Mouse (Mus musculus) retina, postnatal 7 days (tissue): ENCODE results near the gene Wdr54.

ENCODE experiments used
- DNase-seq: peaks from one replicate; pipeline ENCODE4 v3.0.0-alpha.2; 2012; ENCODE audit warnings: low read depth, low spot score

Gene Wdr54

GRCm38 (mm10) chr6:83107566-83108400 lies 48.4 kb downstream of the Wdr54 start:
- peak; percentile 48 for DNase-seq

DNA sequence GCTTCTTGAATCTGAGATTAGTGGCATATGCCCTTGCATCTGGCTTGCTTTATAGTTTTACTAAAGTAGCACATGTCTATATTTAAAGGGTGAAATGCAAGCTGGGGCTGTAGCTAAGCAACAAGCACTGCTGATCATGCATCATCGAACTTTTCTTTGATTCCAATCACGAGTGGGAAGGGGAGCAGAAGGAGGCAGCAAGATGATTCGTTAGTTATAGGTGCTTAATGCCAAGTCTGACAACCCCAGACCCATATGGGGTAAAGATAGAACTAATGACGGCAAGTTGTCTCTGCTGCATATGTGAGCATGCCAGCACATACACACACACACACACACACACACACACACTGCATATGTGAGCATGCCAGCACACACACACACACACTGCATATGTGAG lies 52.0 kb downstream of the Wdr54 start:
- DNase-seq = no peak

DNA sequence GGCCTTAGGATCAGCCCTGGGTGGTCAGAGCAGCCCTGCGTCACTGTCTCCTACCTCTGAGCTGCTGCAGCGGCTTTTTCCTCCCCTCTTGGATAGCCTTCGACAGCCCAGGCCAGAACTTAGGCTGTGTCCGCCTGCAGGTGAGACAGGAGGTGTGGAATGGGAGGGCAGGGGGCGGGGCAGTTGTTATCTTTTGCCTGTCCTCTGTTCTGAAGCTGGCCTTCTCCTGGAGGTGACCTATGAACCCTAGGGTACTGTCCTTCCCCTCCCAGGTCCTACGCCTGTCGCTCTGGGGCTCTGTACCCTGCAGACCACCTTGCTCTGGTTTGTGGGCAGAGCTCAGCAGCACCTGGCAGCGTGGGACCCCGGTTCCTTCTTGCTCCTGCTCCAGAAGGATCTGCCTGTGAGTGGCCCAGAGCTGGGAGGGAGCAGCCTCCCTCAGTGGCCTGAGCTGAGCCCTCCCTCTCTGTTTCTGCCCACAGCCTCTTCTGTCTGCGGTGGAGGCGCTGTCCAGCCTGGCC lies 53.0 kb downstream of the Wdr54 start:
- no peak for DNase-seq

DNA sequence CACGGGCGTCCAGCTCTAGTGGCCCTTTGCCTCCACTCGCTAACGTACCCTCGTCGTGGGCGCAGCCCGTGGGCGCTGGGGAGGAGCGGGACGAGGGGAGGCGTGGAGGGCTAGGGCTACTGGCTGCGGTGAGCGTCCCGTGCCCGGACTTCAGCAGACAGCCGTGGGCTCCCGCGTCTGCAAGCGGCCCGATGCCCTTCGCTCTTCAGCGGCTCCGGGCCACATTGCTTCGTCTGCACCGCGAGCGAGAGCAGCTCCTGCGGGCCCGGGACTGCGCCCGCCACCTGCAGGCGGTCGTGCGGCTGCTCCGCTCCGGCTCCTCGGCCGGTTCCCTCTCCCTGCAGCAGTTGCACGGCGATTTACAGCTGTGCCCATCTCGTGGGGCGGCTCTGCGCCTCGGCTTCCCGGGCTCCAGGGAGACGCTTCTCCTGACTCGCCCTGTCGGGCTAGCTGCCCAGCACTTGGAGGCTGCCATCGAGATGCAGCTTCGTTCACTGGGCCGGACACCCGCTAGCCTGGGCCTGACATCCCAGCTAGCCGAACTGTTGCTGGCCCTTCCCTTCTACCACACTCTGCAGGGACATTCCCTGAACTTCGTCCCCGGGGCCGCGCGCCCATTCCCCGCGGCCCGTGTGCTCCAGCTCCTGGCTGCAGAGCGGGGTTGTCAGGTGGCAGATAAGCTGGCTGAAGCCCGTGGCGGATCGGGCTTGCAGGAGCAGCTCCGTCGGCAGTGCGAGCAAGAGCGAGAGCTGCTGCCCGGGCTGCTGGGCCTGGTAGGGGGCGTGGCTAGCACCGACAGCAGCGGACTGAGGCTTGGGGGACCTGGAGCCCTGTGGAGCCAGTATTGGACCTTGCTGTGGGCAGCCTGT lies 54.3 kb downstream of the Wdr54 start:
- DNase-seq = peak; percentile 52

DNA sequence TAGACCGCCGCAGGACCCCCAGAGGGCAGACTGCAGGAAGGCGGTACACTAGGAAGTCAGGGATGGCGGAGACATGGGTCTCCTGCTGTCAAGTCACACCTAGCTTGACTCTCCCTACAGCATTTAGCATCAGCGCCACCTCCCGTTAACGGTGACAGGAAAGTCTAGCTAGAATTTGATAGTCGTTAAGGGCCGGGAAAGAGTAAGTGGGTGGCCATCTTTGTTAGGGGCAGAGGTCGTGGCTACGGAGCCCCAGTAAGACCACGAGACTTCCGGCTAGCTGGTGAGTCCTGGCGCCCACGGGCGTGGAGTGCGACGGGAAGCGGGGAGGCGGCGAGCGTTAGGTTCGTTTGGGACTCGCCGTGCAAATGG lies 54.9 kb downstream of the Wdr54 start, which contains the start of the genes Ccdc142 and Gm42688:
TSS of gene Ccdc142 (plus strand) at position 286 of the 372 bp plus-strand sequence.
TSS of gene Gm42688 (plus strand) at position 302 of the 372 bp plus-strand sequence.
- DNase-seq = peak; percentile 82
